Mouse (Mus musculus): ENCODE data around the gene Coa3. TPM values are rescaled to one million over a fixed set of nuclear protein-coding genes. Genes with fewer than 3 reads are reported as not detected.

Gene Coa3
- polyA plus RNA-seq, 1 experiment from 2014 or later, result 204 TPM

Other genes starting within 250 kb of the Coa3 start
- gene Naglu, start 209.1 kb downstream of the Coa3 start, polyA plus RNA-seq (2014; fragmentation: Nextera tagmentation; extraction: Ambion mirVana), result 5.2 and 5.3 TPM in 2 replicates
- gene Hsd17b1, start 200.7 kb downstream of the Coa3 start, polyA plus RNA-seq (2014; fragmentation: Nextera tagmentation; extraction: Ambion mirVana), result 0.15 TPM in 1 of 2 replicates, not detected in the other
- gene Coasy, start 196.5 kb downstream of the Coa3 start, polyA plus RNA-seq (2014; fragmentation: Nextera tagmentation; extraction: Ambion mirVana), result 40.5 and 49.4 TPM in 2 replicates
- 40.6 and 48.9 TPM in 2 replicates for gene Mlx, start 191.8 kb downstream of the Coa3 start, polyA plus RNA-seq (2014; fragmentation: Nextera tagmentation; extraction: Ambion mirVana)
- 71.1 and 71.6 TPM in 2 replicates for gene Psmc3ip, start 183.7 kb downstream of the Coa3 start, polyA plus RNA-seq (2014; fragmentation: Nextera tagmentation; extraction: Ambion mirVana)
- gene Retreg3, start 159.2 kb downstream of the Coa3 start, polyA plus RNA-seq (2014; fragmentation: Nextera tagmentation; extraction: Ambion mirVana), result 10.3 and 10.8 TPM in 2 replicates
- gene Tubg1, start 159.2 kb downstream of the Coa3 start, polyA plus RNA-seq (2014; fragmentation: Nextera tagmentation; extraction: Ambion mirVana), result 113 and 119 TPM in 2 replicates
- 4.8 and 5.0 TPM in 2 replicates for gene Tubg2, start 123.2 kb downstream of the Coa3 start, polyA plus RNA-seq (2014; fragmentation: Nextera tagmentation; extraction: Ambion mirVana)
- gene Cntnap1, start 108.6 kb downstream of the Coa3 start, polyA plus RNA-seq (2014; fragmentation: Nextera tagmentation; extraction: Ambion mirVana), result 0.04 and 0.21 TPM in 2 replicates
- 2.6 and 4.1 TPM in 2 replicates for gene Plekhh3, start 107.8 kb downstream of the Coa3 start, polyA plus RNA-seq (2014; fragmentation: Nextera tagmentation; extraction: Ambion mirVana)
- gene Ccr10, start 103.7 kb downstream of the Coa3 start, polyA plus RNA-seq (2014; fragmentation: Nextera tagmentation; extraction: Ambion mirVana), result 0.13 TPM in 1 of 2 replicates, not detected in the other
- gene Ezh1, start 52.7 kb downstream of the Coa3 start, polyA plus RNA-seq (2014; fragmentation: Nextera tagmentation; extraction: Ambion mirVana), result 12.7 and 13.4 TPM in 2 replicates
- gene Ramp2, start 33.1 kb downstream of the Coa3 start, polyA plus RNA-seq (2014; fragmentation: Nextera tagmentation; extraction: Ambion mirVana), result 60.4 and 67.2 TPM in 2 replicates
- 111 and 120 TPM in 2 replicates for gene Vps25, start 25.4 kb downstream of the Coa3 start, polyA plus RNA-seq (2014; fragmentation: Nextera tagmentation; extraction: Ambion mirVana)
- 7.0 and 8.1 TPM in 2 replicates for gene Wnk4, start 18.5 kb downstream of the Coa3 start, polyA plus RNA-seq (2014; fragmentation: Nextera tagmentation; extraction: Ambion mirVana)
- gene Cntd1, start 102 bp downstream of the Coa3 start, polyA plus RNA-seq (2014; fragmentation: Nextera tagmentation; extraction: Ambion mirVana), result 1.3 and 1.8 TPM in 2 replicates
- gene Becn1, start 23.2 kb upstream of the Coa3 start, polyA plus RNA-seq (2014; fragmentation: Nextera tagmentation; extraction: Ambion mirVana), result 135 and 139 TPM in 2 replicates
- gene Psme3, start 37.1 kb upstream of the Coa3 start, polyA plus RNA-seq (2014; fragmentation: Nextera tagmentation; extraction: Ambion mirVana), result 158 and 164 TPM in 2 replicates
- gene Aoc2, start 45.9 kb upstream of the Coa3 start, polyA plus RNA-seq (2014; fragmentation: Nextera tagmentation; extraction: Ambion mirVana), result 1.5 and 1.9 TPM in 2 replicates
- gene Aoc3, start 51.5 kb upstream of the Coa3 start, polyA plus RNA-seq (2014; fragmentation: Nextera tagmentation; extraction: Ambion mirVana), result not detected in 2 replicates
- gene G6pc, start 88.4 kb upstream of the Coa3 start, polyA plus RNA-seq (2014; fragmentation: Nextera tagmentation; extraction: Ambion mirVana), result not detected in 2 replicates
- gene Aarsd1, start 138.5 kb upstream of the Coa3 start, polyA plus RNA-seq (2014; fragmentation: Nextera tagmentation; extraction: Ambion mirVana), result 89.0 and 91.6 TPM in 2 replicates
- 10.4 and 11.5 TPM in 2 replicates for gene Gm27029, start 145.7 kb upstream of the Coa3 start, polyA plus RNA-seq (2014; fragmentation: Nextera tagmentation; extraction: Ambion mirVana)
- 13.3 and 14.4 TPM in 2 replicates for gene Rundc1, start 146.0 kb upstream of the Coa3 start, polyA plus RNA-seq (2014; fragmentation: Nextera tagmentation; extraction: Ambion mirVana)
- gene Ptges3l, start 146.2 kb upstream of the Coa3 start, polyA plus RNA-seq (2014; fragmentation: Nextera tagmentation; extraction: Ambion mirVana), result 4.3 and 4.5 TPM in 2 replicates
- 459 and 489 TPM in 2 replicates for gene Rpl27, start 163.2 kb upstream of the Coa3 start, polyA plus RNA-seq (2014; fragmentation: Nextera tagmentation; extraction: Ambion mirVana)
- 3.3 and 3.4 TPM in 2 replicates for gene Ifi35, start 169.3 kb upstream of the Coa3 start, polyA plus RNA-seq (2014; fragmentation: Nextera tagmentation; extraction: Ambion mirVana)
- gene Rnd2, start 185.9 kb upstream of the Coa3 start, polyA plus RNA-seq (2014; fragmentation: Nextera tagmentation; extraction: Ambion mirVana), result 4.7 and 4.8 TPM in 2 replicates
- gene Vat1, start 187.1 kb upstream of the Coa3 start, polyA plus RNA-seq (2014; fragmentation: Nextera tagmentation; extraction: Ambion mirVana), result 17.7 and 19.3 TPM in 2 replicates